Mouse (Mus musculus): ENCODE data around the gene Xylt2.
"Not testable (repeated sequence)": the region's sequence is repeated elsewhere in the genome, so short reads cannot be mapped to it uniquely, and the experiment has no call there.

The Xylt2 gene

GRCm38 (mm10) chr11:94677607-94678145 lies 361 bp upstream of the Xylt2 start:
- CTCF ChIA-PET = no interaction called here

GRCm38 (mm10) chr11:94676308-94676707 lies 1.0 kb downstream of the Xylt2 start:
- CTCF ChIA-PET = interaction anchor here (0.6 kb wide), 1 partner anchor 125 kb away, joined by 14 read pairs; no protein-coding TSS in a partner anchor

- CTCF ChIA-PET = no interaction called here
Observed at GRCm38 (mm10) chr11:94675446-94675845, 1.9 kb downstream of the Xylt2 start.

GRCm38 (mm10) chr11:94674984-94675383 lies 2.3 kb downstream of the Xylt2 start:
- CTCF ChIA-PET = no interaction called here

- CTCF ChIA-PET = no interaction called here
Observed at GRCm38 (mm10) chr11:94665281-94665680, 12.0 kb downstream of the Xylt2 start.

- CTCF ChIA-PET = no interaction called here
Observed at GRCm38 (mm10) chr11:94661344-94661743, 16.0 kb downstream of the Xylt2 start.

GRCm38 (mm10) chr11:94653663-94654436 lies 23.5 kb downstream of the Xylt2 start, which contains the start of the genes Mrpl27 and Eme1:
Gene Mrpl27, plus strand, starts transcription at chr11:94653767.
Gene Eme1, minus strand, starts transcription at chr11:94653964.
- CTCF ChIA-PET = interaction anchor here (0.7 to 1.0 kb wide), 2 partner anchors 23 to 24 kb away, joined by 3 read pairs; partner anchors contain the start of gene Lrrc59

GRCm38 (mm10) chr11:94652973-94653372 lies 24.3 kb downstream of the Xylt2 start:
- CTCF ChIA-PET = no interaction called here

- CTCF ChIA-PET = not testable (repeated sequence)
Observed at GRCm38 (mm10) chr11:94651241-94651640, 26.1 kb downstream of the Xylt2 start.

- CTCF ChIA-PET = no interaction called here
Observed at GRCm38 (mm10) chr11:94646457-94646856, 30.9 kb downstream of the Xylt2 start.

GRCm38 (mm10) chr11:94644461-94645219 lies 32.7 kb downstream of the Xylt2 start:
- CTCF ChIA-PET = no interaction called here

GRCm38 (mm10) chr11:94634431-94634830 lies 42.9 kb downstream of the Xylt2 start:
- CTCF ChIA-PET = no interaction called here

- CTCF ChIA-PET = no interaction called here
Observed at GRCm38 (mm10) chr11:94632988-94633387, 44.3 kb downstream of the Xylt2 start.

GRCm38 (mm10) chr11:94631969-94632368 lies 45.3 kb downstream of the Xylt2 start:
- CTCF ChIA-PET = no interaction called here

GRCm38 (mm10) chr11:94630199-94631011 lies 46.9 kb downstream of the Xylt2 start:
- CTCF ChIA-PET = interaction anchor here (0.6 to 1.0 kb wide), 2 partner anchors 23 to 115 kb away, joined by 3 to 18 read pairs; partner anchors contain the start of genes Eme1 and Mrpl27

GRCm38 (mm10) chr11:94629884-94630198 lies 47.5 kb downstream of the Xylt2 start:
- CTCF ChIA-PET = interaction anchor here (0.6 to 1.0 kb wide), 3 partner anchors 24 to 115 kb away, joined by 3 to 18 read pairs (median 6); partner anchors contain the start of genes Eme1 and Mrpl27

- CTCF ChIA-PET = interaction anchor here (1.0 kb wide), 2 partner anchors 24 to 52 kb away, joined by 3 to 6 read pairs; partner anchors contain the start of genes Eme1 and Mrpl27
Observed at GRCm38 (mm10) chr11:94629199-94629883, 48.0 kb downstream of the Xylt2 start, which contains the start of gene Lrrc59. Gene Lrrc59, plus strand, starts transcription at chr11:94629767.

- CTCF ChIA-PET = no interaction called here
Observed at GRCm38 (mm10) chr11:94622162-94622561, 55.2 kb downstream of the Xylt2 start.

GRCm38 (mm10) chr11:94621458-94621852 lies 55.9 kb downstream of the Xylt2 start:
- CTCF ChIA-PET = interaction anchor here (1.2 kb wide), 1 partner anchor 32 kb away, joined by 3 read pairs; no protein-coding TSS in a partner anchor

GRCm38 (mm10) chr11:94620766-94621457 lies 56.4 kb downstream of the Xylt2 start:
- CTCF ChIA-PET = interaction anchor here (1.2 kb wide), 1 partner anchor 31 kb away, joined by 3 read pairs; no protein-coding TSS in a partner anchor
